Mouse (Mus musculus): Measurements from ENCODE around the gene Xpr1. TPM values are rescaled to one million over a fixed set of nuclear protein-coding genes. Genes with fewer than 3 reads are reported as not detected.
"Not testable (repeated sequence)": the region's sequence is repeated elsewhere in the genome, so short reads cannot be mapped to it uniquely, and the experiment has no call there.

Gene Xpr1
- total RNA-seq, 4 experiments from 2014 or later, result 86.6 to 97.3 (median 93.7) TPM

- DNase-seq (ENCODE audit: low spot score in 2 of 2), result no peak
These were observed 79.9 kb downstream of the Xpr1 start for GRCm38 (mm10) chr1:155337315-155337714.

DNA sequence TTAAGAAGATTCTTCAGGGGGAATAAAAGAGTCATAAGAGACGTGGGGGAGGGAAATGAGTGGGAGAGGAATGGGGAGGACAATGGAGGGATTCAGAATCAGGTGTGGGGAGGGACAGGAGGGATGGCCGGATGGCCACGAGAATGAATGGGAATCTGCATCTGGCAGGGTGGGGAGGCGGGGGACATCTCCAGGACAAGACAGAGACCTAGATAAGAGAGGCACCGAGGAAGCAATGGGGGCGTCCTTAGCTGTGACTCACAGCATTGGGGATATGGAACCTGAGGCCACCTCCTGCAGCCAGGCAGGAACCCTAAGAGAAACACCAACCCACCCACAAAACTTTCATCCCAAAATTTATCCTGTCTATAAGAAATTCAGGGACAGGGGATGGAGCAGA, 81.3 kb downstream of the Xpr1 start:
- no peak for DNase-seq (ENCODE audit: low spot score in 2 of 2)

- no peak for DNase-seq (ENCODE audit: low spot score in 2 of 2)
These were observed 95.0 kb downstream of the Xpr1 start for GRCm38 (mm10) chr1:155322183-155322582.

DNA sequence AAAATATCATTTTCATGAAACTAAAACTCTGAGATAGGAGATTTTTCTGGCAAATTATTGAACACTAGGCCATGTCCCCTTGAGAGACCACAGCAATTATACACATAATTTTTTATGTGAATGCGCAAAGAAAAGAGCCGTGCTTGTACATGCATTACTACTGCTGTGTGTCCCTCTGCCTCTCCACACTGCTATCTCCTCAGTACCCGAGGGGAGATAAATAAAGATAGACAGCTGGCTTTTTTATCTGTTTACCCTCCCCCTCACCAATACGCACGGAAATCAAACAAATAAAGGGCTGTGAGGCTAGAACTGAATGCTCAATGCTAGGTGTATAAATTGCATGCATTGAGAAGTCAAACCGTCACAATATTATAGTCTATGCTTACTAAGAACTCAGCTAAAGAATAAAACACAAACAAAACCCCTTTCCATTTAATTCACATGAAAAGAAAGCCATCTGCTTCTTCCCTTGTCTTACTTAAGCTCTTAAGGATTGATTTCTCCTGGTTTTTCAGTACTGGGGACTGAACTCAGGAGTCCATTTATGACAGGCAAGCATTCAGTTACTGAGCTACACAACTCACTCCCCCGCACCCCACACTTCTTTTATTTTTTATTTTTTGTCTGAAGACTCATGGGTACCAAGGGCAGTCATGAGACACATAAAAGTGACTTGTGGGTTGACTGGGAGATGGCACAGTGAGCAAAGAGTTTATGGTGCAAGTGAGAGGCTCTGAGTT, 97.0 kb downstream of the Xpr1 start:
- DNase-seq (ENCODE audit: low spot score in 2 of 2), result no peak

DNA sequence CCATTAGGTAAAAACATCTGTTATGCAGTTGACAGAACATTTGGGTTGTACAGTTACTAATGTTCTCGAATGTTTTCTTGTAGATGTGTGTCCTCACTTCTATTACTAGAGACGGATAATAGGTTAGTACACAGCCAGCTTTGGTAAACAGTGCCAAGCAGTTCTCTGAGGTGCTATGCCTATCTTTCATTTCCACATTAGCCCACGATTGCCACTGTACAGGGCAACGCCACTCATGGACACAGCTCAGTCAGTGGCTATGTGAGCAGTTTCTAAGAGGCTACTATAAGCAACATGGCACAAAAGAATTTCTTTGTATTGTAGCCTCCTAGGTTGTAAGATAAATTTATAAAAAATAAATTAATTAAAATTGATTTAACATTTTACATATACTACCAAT, 97.7 kb downstream of the Xpr1 start:
- no peak for DNase-seq (ENCODE audit: low spot score in 2 of 2)

GRCm38 (mm10) chr1:155311672-155312071, 105.5 kb downstream of the Xpr1 start:
- no peak for DNase-seq (ENCODE audit: low spot score in 2 of 2)

GRCm38 (mm10) chr1:155306879-155307278, 110.3 kb downstream of the Xpr1 start:
- peak in 1 of 2 experiments; percentile 24 for DNase-seq (ENCODE audit: low spot score in 2 of 2)

DNA sequence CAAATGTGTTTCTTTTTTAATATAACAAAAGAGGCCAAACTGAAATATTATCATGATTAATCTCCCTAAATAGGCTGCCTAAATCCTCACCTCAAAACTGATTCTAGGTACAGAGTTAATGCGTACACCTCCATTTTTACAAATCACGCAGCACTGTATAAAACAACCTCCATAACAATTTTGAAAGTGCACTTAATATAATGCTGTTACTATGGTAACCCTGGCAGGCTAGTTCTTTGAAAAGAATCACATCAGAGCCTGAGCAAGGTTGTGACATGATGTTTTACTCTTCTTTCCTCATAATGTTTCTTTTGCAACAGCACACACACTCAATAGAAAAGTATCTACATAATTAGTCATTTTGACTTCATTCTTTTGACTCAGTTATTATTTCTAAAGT, 113.8 kb downstream of the Xpr1 start:
- DNase-seq (ENCODE audit: low spot score in 2 of 2), result no peak

GRCm38 (mm10) chr1:155297615-155298014, 119.6 kb downstream of the Xpr1 start:
- no peak for DNase-seq (ENCODE audit: low spot score in 2 of 2)

- DNase-seq (ENCODE audit: low spot score in 2 of 2), result no peak
These were observed 120.0 kb downstream of the Xpr1 start for GRCm38 (mm10) chr1:155297203-155297602.

DNA sequence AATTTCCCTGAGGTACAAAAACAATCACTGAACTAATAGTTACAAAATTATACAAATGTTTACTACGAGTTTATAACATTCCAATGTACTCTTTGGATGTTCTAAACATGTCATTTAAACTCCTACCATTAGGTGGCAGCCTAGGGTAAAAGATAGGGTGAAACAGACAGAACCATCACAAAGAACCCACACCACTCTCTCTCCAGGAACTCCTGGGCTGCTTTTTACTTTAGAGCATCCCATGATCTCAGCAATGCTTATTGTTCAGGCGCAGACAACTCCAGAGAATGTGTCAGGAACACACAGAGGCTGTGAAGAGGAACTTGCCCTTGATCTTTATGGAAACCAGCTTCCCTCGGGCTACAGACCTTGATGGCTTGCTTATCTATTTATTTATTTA, 123.8 kb downstream of the Xpr1 start:
- no peak for DNase-seq (ENCODE audit: low spot score in 2 of 2)

DNA sequence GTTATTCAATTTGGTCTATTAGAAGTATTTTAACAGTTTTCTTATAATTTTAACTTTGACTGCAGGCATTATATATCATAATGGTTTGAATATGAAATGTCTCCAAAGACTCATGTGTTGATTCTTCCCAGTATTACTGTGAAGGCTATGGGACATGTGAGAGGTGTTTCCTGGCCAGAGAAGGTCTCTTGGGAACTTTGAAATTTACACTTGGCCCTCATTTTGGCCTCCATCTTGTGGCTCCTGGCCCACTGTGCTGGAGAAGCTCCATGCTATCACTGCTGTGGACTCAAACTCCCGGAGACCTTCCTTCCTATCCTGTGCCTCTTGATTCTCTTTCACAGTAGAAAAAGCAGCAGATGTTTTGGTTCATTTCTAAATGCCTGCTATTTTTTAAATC, 127.8 kb downstream of the Xpr1 start:
- DNase-seq (ENCODE audit: low spot score in 2 of 2), result no peak

DNA sequence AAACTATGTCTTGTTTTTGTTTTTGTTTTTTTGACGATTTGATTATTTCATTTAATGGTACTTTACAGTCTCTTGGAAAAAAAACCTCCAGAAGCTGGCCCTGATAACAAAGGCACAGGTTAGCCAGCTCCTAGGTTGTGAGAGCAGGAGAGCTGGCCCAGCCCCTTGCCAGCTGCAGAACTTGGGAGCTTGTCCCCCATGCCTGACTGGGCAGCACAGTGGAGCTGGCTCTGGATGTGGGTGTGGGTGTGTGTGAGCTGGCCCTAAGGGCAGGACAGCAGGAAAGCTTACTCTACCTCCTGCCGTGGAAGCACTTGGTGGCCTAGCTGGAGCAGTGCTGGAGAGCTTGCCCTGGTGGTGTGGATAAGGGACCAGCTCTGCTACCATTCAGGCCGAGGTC, 129.2 kb downstream of the Xpr1 start:
- DNase-seq (ENCODE audit: low spot score in 2 of 2), result no peak

DNA sequence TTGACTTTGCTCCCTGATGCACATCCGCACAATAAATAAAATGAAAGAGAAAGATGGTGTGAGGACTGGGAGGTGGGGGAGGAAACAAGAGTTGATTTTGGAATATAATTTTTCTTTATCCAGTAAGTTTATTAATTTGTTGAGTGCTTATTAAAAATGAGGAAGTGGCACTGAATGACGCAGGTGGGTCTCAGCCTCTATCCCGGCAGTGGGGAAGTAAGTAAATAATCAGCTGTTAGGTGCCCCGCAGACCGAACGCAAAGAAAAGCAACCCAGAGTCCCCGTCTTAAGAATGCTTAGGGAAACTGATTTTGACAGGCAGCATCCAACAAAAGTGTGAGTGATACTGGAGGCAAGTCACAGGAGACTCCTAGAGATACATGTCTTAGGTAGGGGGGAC, 133.4 kb downstream of the Xpr1 start:
- no peak for DNase-seq (ENCODE audit: low spot score in 2 of 2)

GRCm38 (mm10) chr1:155281003-155281793, 136.0 kb downstream of the Xpr1 start:
- DNase-seq (ENCODE audit: low spot score in 2 of 2), result peak; percentile 47 to 70

GRCm38 (mm10) chr1:155280306-155280705, 136.9 kb downstream of the Xpr1 start:
- DNase-seq (ENCODE audit: low spot score in 2 of 2), result peak in 1 of 2 experiments; percentile 30

- no peak for DNase-seq (ENCODE audit: low spot score in 2 of 2)
These were observed 140.7 kb downstream of the Xpr1 start for GRCm38 (mm10) chr1:155276381-155277033.

GRCm38 (mm10) chr1:155275793-155276192, 141.4 kb downstream of the Xpr1 start:
- DNase-seq (ENCODE audit: low spot score in 2 of 2), result no peak

- peak in 1 of 2 experiments; percentile 7 for DNase-seq (ENCODE audit: low spot score in 2 of 2)
These were observed 142.2 kb downstream of the Xpr1 start for GRCm38 (mm10) chr1:155274976-155275375.

GRCm38 (mm10) chr1:155272953-155273352, 144.3 kb downstream of the Xpr1 start:
- peak in 1 of 2 experiments; percentile 4 for DNase-seq (ENCODE audit: low spot score in 2 of 2)

- DNase-seq (ENCODE audit: low spot score in 2 of 2), result not testable (repeated sequence)
These were observed 154.7 kb downstream of the Xpr1 start for GRCm38 (mm10) chr1:155262496-155262895.

GRCm38 (mm10) chr1:155254309-155254708, 162.9 kb downstream of the Xpr1 start:
- no peak for DNase-seq (ENCODE audit: low spot score in 2 of 2)
